Mouse (Mus musculus): ENCODE data around the gene Ptprd. TPM values are rescaled to one million over a fixed set of nuclear protein-coding genes. Genes with fewer than 3 reads are reported as not detected.

Gene Ptprd
- polyA plus RNA-seq, 1 experiment from 2014 or later, result 161 TPM

GRCm38 (mm10) chr4:76766429-76766828 lies 1445.3 kb downstream of the Ptprd start:
- H3K4me2 ChIP-seq (ENCODE audit: low read length), result no peak overlapping the region
- WGBS, result 82% methylated on average over 2 of the region's 2 CpGs
- H3K36me3 ChIP-seq (ENCODE audit: control insufficient read depth, insufficient read depth), result no peaks in the 10 kb centered on the region
- no peaks in the 10 kb centered on the region for H3K9me3 ChIP-seq (ENCODE audit: control insufficient read depth, low read length)
- ATAC-seq, result no peak
- H3K9ac ChIP-seq (replicated peaks; ENCODE audit: low read depth, low read length), result no peak overlapping the region
- no peaks in the 10 kb centered on the region for H3K27me3 ChIP-seq (replicated peaks; ENCODE audit: control insufficient read depth, insufficient read depth, low read length)
- no peak overlapping the region for H3K4me3 ChIP-seq (replicated peaks; ENCODE audit: low read length)
- H3K4me1 ChIP-seq (replicated peaks; ENCODE audit: control insufficient read depth, insufficient read depth, low read length), result no peaks in the 10 kb centered on the region
- no peak overlapping the region for H3K27ac ChIP-seq (ENCODE audit: low read length)

DNA sequence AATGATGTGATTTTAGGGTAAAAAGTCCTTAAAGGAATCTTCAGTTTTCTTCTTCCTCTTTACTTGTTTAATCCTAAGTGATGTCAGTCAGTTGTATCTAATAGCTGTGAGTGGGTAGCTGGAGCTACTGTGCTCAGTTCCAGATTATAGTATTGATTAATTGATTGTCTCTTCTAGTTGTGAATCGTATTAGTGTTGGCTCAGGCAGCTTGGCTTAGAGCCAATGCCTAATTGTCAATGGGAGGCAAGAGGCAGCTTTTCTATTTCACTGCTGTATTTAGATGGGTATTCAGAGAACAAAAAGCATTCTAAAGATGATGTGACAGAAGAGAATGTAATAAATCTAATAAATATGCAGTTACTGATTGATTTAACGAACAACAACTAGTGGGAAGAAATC lies 1461.1 kb downstream of the Ptprd start:
- 10% methylated on average over 2 of the region's 2 CpGs for WGBS
- H3K9ac ChIP-seq (replicated peaks; ENCODE audit: low read depth, low read length), result no peak overlapping the region
- no peaks in the 10 kb centered on the region for H3K9me3 ChIP-seq (ENCODE audit: control insufficient read depth, low read length)
- ATAC-seq, result peak; percentile 72
- no peaks in the 10 kb centered on the region for H3K36me3 ChIP-seq (ENCODE audit: control insufficient read depth, insufficient read depth)
- H3K4me1 ChIP-seq (replicated peaks; ENCODE audit: control insufficient read depth, insufficient read depth, low read length), result no peaks in the 10 kb centered on the region; the same call in 1 of the 2 replicates
- H3K4me3 ChIP-seq (replicated peaks; ENCODE audit: low read length), result no peak overlapping the region
- H3K27me3 ChIP-seq (replicated peaks; ENCODE audit: control insufficient read depth, insufficient read depth, low read length), result no peaks in the 10 kb centered on the region
- no peak overlapping the region for H3K27ac ChIP-seq (ENCODE audit: low read length)
- H3K4me2 ChIP-seq (ENCODE audit: low read length), result no peak overlapping the region

- Histone ChIP-seq H3K4me2 (ENCODE audit: low read length) (no peak overlapping the region), H3K9me3 (ENCODE audit: control insufficient read depth, low read length) (no peaks in the 10 kb centered on the region), H3K36me3 (ENCODE audit: control insufficient read depth, insufficient read depth) (no peaks in the 10 kb centered on the region), H3K27ac (ENCODE audit: low read length) (no peak overlapping the region), H3K4me1 (replicated peaks; ENCODE audit: control insufficient read depth, insufficient read depth, low read length) (no peaks in the 10 kb centered on the region), H3K4me3 (replicated peaks; ENCODE audit: low read length) (no peak overlapping the region), H3K27me3 (replicated peaks; ENCODE audit: control insufficient read depth, insufficient read depth, low read length) (no peaks in the 10 kb centered on the region), H3K9ac (replicated peaks; ENCODE audit: low read depth, low read length) (no peak overlapping the region)
- 70% methylated on average over 1 of the region's 1 CpGs for WGBS
- no peak for ATAC-seq
Measured at GRCm38 (mm10) chr4:76735831-76736230, 1475.9 kb downstream of the Ptprd start.

- H3K4me3 ChIP-seq (replicated peaks; ENCODE audit: low read length), result no peak overlapping the region
- no peaks in the 10 kb centered on the region for H3K9me3 ChIP-seq (ENCODE audit: control insufficient read depth, low read length)
- no peak overlapping the region for H3K27ac ChIP-seq (ENCODE audit: low read length)
- no peak overlapping the region for H3K4me2 ChIP-seq (ENCODE audit: low read length)
- no peak overlapping the region for H3K9ac ChIP-seq (replicated peaks; ENCODE audit: low read depth, low read length)
- ATAC-seq, result no peak
- WGBS, result 86% methylated on average over 3 of the region's 3 CpGs
- H3K27me3 ChIP-seq (replicated peaks; ENCODE audit: control insufficient read depth, insufficient read depth, low read length), result no peaks in the 10 kb centered on the region
- peaks cover 3% of the 10 kb centered on the region for H3K4me1 ChIP-seq (replicated peaks; ENCODE audit: control insufficient read depth, insufficient read depth, low read length)
- no peaks in the 10 kb centered on the region for H3K36me3 ChIP-seq (ENCODE audit: control insufficient read depth, insufficient read depth)
Measured at GRCm38 (mm10) chr4:76675726-76676125, 1536.0 kb downstream of the Ptprd start.

DNA sequence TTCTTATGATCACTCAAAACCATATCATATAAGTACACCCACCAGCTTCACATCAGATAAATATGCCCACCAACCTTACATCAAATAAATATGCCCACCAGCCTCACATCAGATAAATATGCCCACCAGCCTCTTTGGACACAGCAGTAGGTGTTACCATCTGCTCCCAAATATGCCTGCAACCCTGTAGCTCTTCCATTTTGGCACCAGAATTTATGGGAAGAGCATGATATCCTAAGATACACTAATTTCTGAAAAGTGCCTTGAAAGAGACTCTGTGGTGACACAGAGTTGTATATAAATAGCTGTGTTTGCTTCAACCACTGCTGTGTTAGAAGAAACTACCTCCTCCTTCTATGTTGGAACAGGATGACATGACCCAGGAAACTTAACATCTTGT lies 1538.5 kb downstream of the Ptprd start:
- H3K4me2 ChIP-seq (ENCODE audit: low read length), result no peak overlapping the region
- H3K4me3 ChIP-seq (replicated peaks; ENCODE audit: low read length), result no peak overlapping the region
- H3K27me3 ChIP-seq (replicated peaks; ENCODE audit: control insufficient read depth, insufficient read depth, low read length), result no peaks in the 10 kb centered on the region
- H3K36me3 ChIP-seq (ENCODE audit: control insufficient read depth, insufficient read depth), result no peaks in the 10 kb centered on the region
- peak overlapping the region; percentile 15; the same call in 1 of the 2 replicates for H3K27ac ChIP-seq (ENCODE audit: low read length)
- no peak overlapping the region for H3K9ac ChIP-seq (replicated peaks; ENCODE audit: low read depth, low read length)
- peaks cover 3% of the 10 kb centered on the region for H3K4me1 ChIP-seq (replicated peaks; ENCODE audit: control insufficient read depth, insufficient read depth, low read length)
- ATAC-seq, result 0 out of 2 replicates have a peak, but pooled peaks have one; percentile 50
- no peaks in the 10 kb centered on the region for H3K9me3 ChIP-seq (ENCODE audit: control insufficient read depth, low read length)

DNA sequence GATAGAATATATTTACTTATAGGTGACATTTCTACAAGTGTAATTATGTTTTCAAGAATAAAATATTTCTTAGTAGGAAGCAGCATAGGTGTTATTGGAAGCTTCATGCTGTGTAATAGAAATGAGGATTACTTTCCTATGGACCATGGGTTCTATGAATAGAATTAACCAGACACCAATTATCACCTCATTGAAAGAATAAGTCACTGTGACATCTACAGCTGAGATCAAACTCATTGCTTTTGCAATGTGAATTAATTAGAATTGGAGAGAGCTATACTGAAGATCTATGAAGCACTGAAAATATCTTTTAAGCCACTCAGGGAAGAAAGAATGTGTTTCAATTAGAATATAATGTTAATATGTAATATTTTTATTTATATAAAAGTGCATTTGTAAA lies 1539.1 kb downstream of the Ptprd start:
- no peak overlapping the region for H3K4me2 ChIP-seq (ENCODE audit: low read length)
- H3K4me3 ChIP-seq (replicated peaks; ENCODE audit: low read length), result no peak overlapping the region
- ATAC-seq, result peak; percentile 61; the same call in 1 of the 2 replicates
- H3K27ac ChIP-seq (ENCODE audit: low read length), result no peak overlapping the region
- peaks cover 3% of the 10 kb centered on the region for H3K4me1 ChIP-seq (replicated peaks; ENCODE audit: control insufficient read depth, insufficient read depth, low read length)
- H3K36me3 ChIP-seq (ENCODE audit: control insufficient read depth, insufficient read depth), result no peaks in the 10 kb centered on the region
- no peak overlapping the region for H3K9ac ChIP-seq (replicated peaks; ENCODE audit: low read depth, low read length)
- no peaks in the 10 kb centered on the region for H3K9me3 ChIP-seq (ENCODE audit: control insufficient read depth, low read length)
- H3K27me3 ChIP-seq (replicated peaks; ENCODE audit: control insufficient read depth, insufficient read depth, low read length), result no peaks in the 10 kb centered on the region

DNA sequence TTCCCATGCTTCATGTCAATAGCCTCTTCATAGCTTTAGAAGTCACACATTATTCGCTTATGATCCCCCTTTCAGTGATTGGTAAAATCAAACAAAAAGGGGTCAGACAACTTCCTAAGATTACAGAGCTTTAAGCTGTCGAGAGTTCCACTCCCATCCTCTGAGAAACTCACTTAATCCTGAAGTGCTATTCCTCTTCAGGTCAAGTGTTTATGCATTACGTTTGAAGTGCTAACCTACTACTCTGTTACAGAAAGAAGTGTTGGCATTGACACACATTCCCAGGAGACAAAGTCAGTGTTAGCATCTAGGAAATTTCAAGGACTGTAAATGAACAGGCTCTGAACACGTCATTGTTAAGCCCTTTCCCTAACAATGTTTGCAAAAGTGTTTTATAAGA lies 1550.0 kb downstream of the Ptprd start:
- no peak overlapping the region for H3K9ac ChIP-seq (replicated peaks; ENCODE audit: low read depth, low read length)
- no peak overlapping the region for H3K4me2 ChIP-seq (ENCODE audit: low read length)
- no peaks in the 10 kb centered on the region for H3K9me3 ChIP-seq (ENCODE audit: control insufficient read depth, low read length)
- H3K4me3 ChIP-seq (replicated peaks; ENCODE audit: low read length), result no peak overlapping the region
- 64% methylated on average over 4 of the region's 4 CpGs for WGBS
- no peaks in the 10 kb centered on the region for H3K27me3 ChIP-seq (replicated peaks; ENCODE audit: control insufficient read depth, insufficient read depth, low read length)
- no peaks in the 10 kb centered on the region for H3K4me1 ChIP-seq (replicated peaks; ENCODE audit: control insufficient read depth, insufficient read depth, low read length)
- ATAC-seq, result no peak
- H3K27ac ChIP-seq (ENCODE audit: low read length), result no peak overlapping the region
- no peaks in the 10 kb centered on the region for H3K36me3 ChIP-seq (ENCODE audit: control insufficient read depth, insufficient read depth)

- no peak for ATAC-seq
- no peak overlapping the region for H3K4me2 ChIP-seq (ENCODE audit: low read length)
- H3K4me3 ChIP-seq (replicated peaks; ENCODE audit: low read length), result no peak overlapping the region
- no peaks in the 10 kb centered on the region for H3K9me3 ChIP-seq (ENCODE audit: control insufficient read depth, low read length)
- H3K36me3 ChIP-seq (ENCODE audit: control insufficient read depth, insufficient read depth), result no peaks in the 10 kb centered on the region
- 87% methylated on average over 2 of the region's 2 CpGs for WGBS
- no peak overlapping the region for H3K9ac ChIP-seq (replicated peaks; ENCODE audit: low read depth, low read length)
- H3K27me3 ChIP-seq (replicated peaks; ENCODE audit: control insufficient read depth, insufficient read depth, low read length), result no peaks in the 10 kb centered on the region
- no peaks in the 10 kb centered on the region for H3K4me1 ChIP-seq (replicated peaks; ENCODE audit: control insufficient read depth, insufficient read depth, low read length)
- no peak overlapping the region for H3K27ac ChIP-seq (ENCODE audit: low read length)
Measured at GRCm38 (mm10) chr4:76660146-76660545, 1551.6 kb downstream of the Ptprd start.

GRCm38 (mm10) chr4:76656734-76657133 lies 1555.0 kb downstream of the Ptprd start:
- no peaks in the 10 kb centered on the region for H3K4me1 ChIP-seq (replicated peaks; ENCODE audit: control insufficient read depth, insufficient read depth, low read length)
- WGBS, result 82% methylated on average over 3 of the region's 3 CpGs
- H3K4me3 ChIP-seq (replicated peaks; ENCODE audit: low read length), result no peak overlapping the region
- no peak overlapping the region for H3K4me2 ChIP-seq (ENCODE audit: low read length)
- no peaks in the 10 kb centered on the region for H3K9me3 ChIP-seq (ENCODE audit: control insufficient read depth, low read length)
- H3K36me3 ChIP-seq (ENCODE audit: control insufficient read depth, insufficient read depth), result no peaks in the 10 kb centered on the region
- no peak overlapping the region for H3K9ac ChIP-seq (replicated peaks; ENCODE audit: low read depth, low read length)
- no peak overlapping the region for H3K27ac ChIP-seq (ENCODE audit: low read length)
- H3K27me3 ChIP-seq (replicated peaks; ENCODE audit: control insufficient read depth, insufficient read depth, low read length), result no peaks in the 10 kb centered on the region
- ATAC-seq, result no peak

DNA sequence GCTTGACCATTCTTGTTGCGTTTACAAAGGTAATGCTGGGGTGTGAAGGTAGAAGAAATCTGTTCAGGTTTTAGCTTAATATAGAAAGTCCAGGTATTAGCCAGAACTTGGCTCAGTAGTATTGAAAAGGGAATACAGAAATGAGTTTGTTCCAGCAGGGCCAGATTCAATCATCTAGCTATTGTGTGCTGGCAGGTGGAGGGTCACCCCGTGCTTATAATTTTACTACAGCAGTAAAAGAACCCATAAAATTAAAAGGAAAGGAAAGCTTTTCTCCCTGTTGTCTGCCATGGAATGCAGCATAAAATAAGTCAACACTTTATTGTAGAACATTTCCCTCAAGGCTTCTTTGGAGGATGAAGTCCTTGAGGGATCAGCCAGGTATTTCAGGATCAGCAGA lies 1558.8 kb downstream of the Ptprd start:
- H3K9ac ChIP-seq (replicated peaks; ENCODE audit: low read depth, low read length), result no peak overlapping the region
- H3K27me3 ChIP-seq (replicated peaks; ENCODE audit: control insufficient read depth, insufficient read depth, low read length), result no peaks in the 10 kb centered on the region
- H3K4me2 ChIP-seq (ENCODE audit: low read length), result no peak overlapping the region
- H3K36me3 ChIP-seq (ENCODE audit: control insufficient read depth, insufficient read depth), result no peaks in the 10 kb centered on the region
- H3K4me1 ChIP-seq (replicated peaks; ENCODE audit: control insufficient read depth, insufficient read depth, low read length), result no peaks in the 10 kb centered on the region
- H3K27ac ChIP-seq (ENCODE audit: low read length), result no peak overlapping the region
- no peak overlapping the region for H3K4me3 ChIP-seq (replicated peaks; ENCODE audit: low read length)
- no peak for ATAC-seq
- H3K9me3 ChIP-seq (ENCODE audit: control insufficient read depth, low read length), result no peaks in the 10 kb centered on the region
- whole genome bisulfite sequencing, result 89% methylated on average over 2 of the region's 2 CpGs
